Mouse (Mus musculus) CH12.LX (cell line): Measurements from ENCODE around the gene March4. TPM values are rescaled to one million over a fixed set of nuclear protein-coding genes. Genes with fewer than 3 reads are reported as not detected.

Source experiments
- DNase-seq: peaks from one replicate; pipeline ENCODE4 v3.0.0-alpha.2; 2013; ENCODE audit errors: extremely low read depth
- H3K27ac ChIP-seq: 2 replicates; pipeline ENCODE4 v1.5.1; 2012; ENCODE audit warnings: low read depth, mild to moderate bottlenecking, control low read depth, moderate library complexity; ENCODE audit not compliant: insufficient read depth
- H3K27me3 ChIP-seq: replicated peaks from 2 replicates; pipeline ENCODE3; 2012; ENCODE audit warnings: inconsistent platforms
- H3K36me3 ChIP-seq, 2 experiments: replicated peaks in 1 of 2; 2 replicates each; pipeline versions ENCODE3 to v1.6.1; 2012; ENCODE audit warnings: inconsistent platforms in 1 of 2, low read length in 1 of 2, mild to moderate bottlenecking in 1 of 2, mixed read lengths in 1 of 2, moderate library complexity in 1 of 2; ENCODE audit not compliant: control insufficient read depth in 1 of 2, insufficient read depth in 1 of 2
- H3K4me1 ChIP-seq, 2 experiments: 2 replicates each; pipeline ENCODE4 v1.6.1; 2012; ENCODE audit warnings: inconsistent platforms in 1 of 2, moderate library complexity in 1 of 2; ENCODE audit not compliant: insufficient read depth in 2 of 2, control insufficient read depth in 1 of 2
- H3K4me2 ChIP-seq: 2 replicates; pipeline ENCODE4 v1.6.1; 2012; ENCODE audit warnings: low read depth, mild to moderate bottlenecking, control low read depth; ENCODE audit not compliant: poor library complexity, insufficient read depth, severe bottlenecking
- H3K4me3 ChIP-seq, 3 experiments: fragments of 150-350 bp in 1 of 3; sonication (generic) in 1 of 3; replicated peaks in 1 of 3; 2 replicates each; pipeline versions ENCODE3 to v1.5.1; 2011 to 2012; ENCODE audit warnings: low read depth in 2 of 3, low read length in 2 of 3, mild to moderate bottlenecking in 2 of 3, moderate library complexity in 2 of 3, control low read depth in 1 of 3, improper control_type of control experiment in 1 of 3, inconsistent platforms in 1 of 3, mixed read lengths in 1 of 3; ENCODE audit not compliant: poor library complexity in 1 of 3
- H3K79me2 ChIP-seq: replicated peaks from 2 replicates; pipeline ENCODE4 v1.6.1; 2012; ENCODE audit warnings: mild to moderate bottlenecking, moderate library complexity; ENCODE audit not compliant: control insufficient read depth, poor library complexity, insufficient read depth, severe bottlenecking; ENCODE audit errors: extremely low read depth
- H3K9ac ChIP-seq: 2 replicates; pipeline ENCODE4 v1.6.1; 2012; ENCODE audit warnings: low read depth, mild to moderate bottlenecking, control low read depth, moderate library complexity; ENCODE audit not compliant: insufficient read depth
- H3K9me3 ChIP-seq: replicated peaks from 2 replicates; pipeline ENCODE3; 2012; ENCODE audit warnings: low read length, inconsistent platforms, mixed read lengths
- CTCF ChIP-seq, 2 experiments: IDR thresholded peaks in 1 of 2; conservative IDR thresholded peaks in 1 of 2; 2 replicates each; pipeline ENCODE4 v1.5.1; 2011 to 2012; ENCODE audit warnings: low read depth in 2 of 2, low read length in 2 of 2, improper control_type of control experiment in 1 of 2, inconsistent platforms in 1 of 2, mild to moderate bottlenecking in 1 of 2, moderate library complexity in 1 of 2
- GABPA ChIP-seq: IDR thresholded peaks from 2 replicates; pipeline ENCODE4 v1.6.1; 2012; ENCODE audit warnings: low read depth, low read length, improper control_type of control experiment, inconsistent platforms; ENCODE audit not compliant: insufficient replicate concordance
- JUN ChIP-seq: IDR thresholded peaks from 2 replicates; pipeline ENCODE4 v1.6.1; 2011; ENCODE audit warnings: low read depth, mild to moderate bottlenecking, low read length, improper control_type of control experiment, moderate library complexity; ENCODE audit not compliant: insufficient read depth
- JUND ChIP-seq: conservative IDR thresholded peaks from 2 replicates; pipeline ENCODE4 v1.6.1; 2011; ENCODE audit warnings: low read depth, low read length, improper control_type of control experiment
- MAX ChIP-seq: IDR thresholded peaks from 2 replicates; pipeline ENCODE4 v1.6.1; 2011; ENCODE audit warnings: low read length, improper control_type of control experiment
- MXI1 ChIP-seq: IDR thresholded peaks from 2 replicates; pipeline ENCODE4 v1.6.1; 2011; ENCODE audit warnings: mild to moderate bottlenecking, low read depth, low read length, improper control_type of control experiment
- MYC ChIP-seq: IDR thresholded peaks from 2 replicates; pipeline ENCODE4 v1.6.1; 2011; ENCODE audit warnings: low read depth, mild to moderate bottlenecking, improper control_type of control experiment, low read length
- POLR2A ChIP-seq: IDR thresholded peaks from 2 replicates; pipeline ENCODE4 v1.6.1; 2011; ENCODE audit warnings: low read depth, mild to moderate bottlenecking, improper control_type of control experiment, low read length
- POLR2AphosphoS2 ChIP-seq: IDR thresholded peaks from 2 replicates; pipeline ENCODE4 v1.6.1; 2011; ENCODE audit warnings: low read depth, low read length, improper control_type of control experiment
- RAD21 ChIP-seq: IDR thresholded peaks from 2 replicates; pipeline ENCODE4 v1.6.1; 2011; ENCODE audit warnings: low read depth, mild to moderate bottlenecking, low read length, improper control_type of control experiment, moderate library complexity
- RCOR1 ChIP-seq: conservative IDR thresholded peaks from 2 replicates; pipeline ENCODE4 v1.6.1; 2012; ENCODE audit warnings: low read depth, mild to moderate bottlenecking, inconsistent platforms, low read length, improper control_type of control experiment
- SIN3A ChIP-seq: IDR thresholded peaks from 2 replicates; pipeline ENCODE4 v1.6.1; 2012; ENCODE audit warnings: low read length, improper control_type of control experiment, inconsistent platforms
- SMC3 ChIP-seq: IDR thresholded peaks from 2 replicates; pipeline ENCODE4 v1.6.1; 2011; ENCODE audit warnings: low read depth, low read length, improper control_type of control experiment
- TBP ChIP-seq: conservative IDR thresholded peaks from 2 replicates; pipeline ENCODE4 v1.6.1; 2011; ENCODE audit warnings: low read depth, low read length, improper control_type of control experiment
- USF1 ChIP-seq: IDR thresholded peaks from 2 replicates; pipeline ENCODE4 v1.6.1; 2014; ENCODE audit warnings: low read depth, mild to moderate bottlenecking, inconsistent platforms, low read length, improper control_type of control experiment
- ZC3H11A ChIP-seq: IDR thresholded peaks from 2 replicates; pipeline ENCODE4 v1.6.1; 2012; ENCODE audit warnings: low read depth, mild to moderate bottlenecking, inconsistent platforms, low read length, improper control_type of control experiment
- ZMIZ1 ChIP-seq: IDR thresholded peaks from 2 replicates; pipeline ENCODE4 v1.6.1; 2012; ENCODE audit warnings: low read depth, mild to moderate bottlenecking, inconsistent platforms, low read length, improper control_type of control experiment
- dilution Hi-C: fragments of 300-500 bp; cut with MboI; formaldehyde crosslinking; loops from 2 replicates; pipeline ENCODE4 v1.14.3; 2020; ENCODE audit warnings: low sequenced_read_pairs; ENCODE audit not compliant: extremely low pct_unique_long_range_greater_than_20kb, extremely low pct_ligation_motif_present
- in situ Hi-C: fragments of 300-500 bp; cut with MboI; formaldehyde crosslinking; loops from 3 replicates; pipeline ENCODE4 v1.14.3; 2019; ENCODE audit warnings: low sequenced_read_pairs, low pct_ligation_motif_present, low pct_unique_long_range_greater_than_20kb, mixed read lengths
- polyA plus RNA-seq: library from polyadenylated mRNA; unstranded; fragments of >175 nt; gene quantifications from 2 replicates; pipeline ENCODE4 v1.2.1, GENCODE M21; 2012; ENCODE audit warnings: low read depth; ENCODE audit not compliant: insufficient read length
- total RNA-seq, 2 experiments: library from RNA; depleted of rRNA; stranded (reverse); fragments of 300-350 nt in 1 of 2; fragments of >200 nt in 1 of 2; gene quantifications; 2 replicates each; pipeline ENCODE4 v1.2.3; 2012 to 2014

The March4 gene
- total and polyA plus RNA-seq, 3 experiments, result 0.04 TPM; not detected in 2

- no peak overlapping the region for H3K4me2 ChIP-seq
- H3K27me3 ChIP-seq, result no peaks in the 10 kb centered on the region
- dilution Hi-C loops, result no loop called here
- no peaks in the 10 kb centered on the region for H3K9me3 ChIP-seq
- H3K4me3 ChIP-seq, result no peak overlapping the region
- H3K27ac ChIP-seq, result no peak overlapping the region
- TF ChIP-seq ZMIZ1, result no peak
- no peak for TF ChIP-seq POLR2A
- TF ChIP-seq JUN, result no peak
- TF ChIP-seq RCOR1, result no peak
- TF ChIP-seq MAX, result no peak
- TF ChIP-seq MYC, result no peak
- H3K9ac ChIP-seq, result no peak overlapping the region
- peaks cover 4 to 22% of the 10 kb centered on the region in 2 experiments; a peak in 2 of 4 replicates for H3K4me1 ChIP-seq
- DNase-seq, result no peak
- no peaks in the 10 kb centered on the region for H3K36me3 ChIP-seq
- in situ Hi-C loops, result loop anchor here (25.0 kb wide), 1 partner anchor 398 kb away; no protein-coding TSS in a partner anchor
- no peaks in the 10 kb centered on the region for H3K79me2 ChIP-seq
Measured at GRCm38 (mm10) chr1:72439146-72439545, 97.6 kb downstream of the March4 start.

DNA sequence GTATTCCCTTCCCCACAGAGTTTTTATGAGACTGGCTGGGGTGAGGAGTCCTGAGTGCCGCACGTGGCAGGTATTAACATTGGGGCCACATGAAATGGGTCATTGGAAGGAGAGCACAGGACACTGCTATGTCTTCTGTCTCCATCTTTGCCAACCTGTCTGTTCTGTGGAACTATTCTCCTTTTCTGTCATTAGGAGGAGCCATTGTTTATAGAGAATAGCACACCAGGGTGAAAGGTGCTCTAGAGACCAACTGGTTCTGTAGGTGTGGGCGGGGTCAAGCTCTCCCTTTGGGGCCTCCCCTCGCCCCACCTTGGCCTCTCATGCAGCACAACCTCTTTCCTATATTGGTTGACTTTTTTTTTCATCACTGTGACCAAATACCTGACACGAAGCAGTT is 99.8 kb downstream of the March4 start:
- in situ Hi-C loops (loop anchor here (25.0 kb wide), 1 partner anchor 400 kb away; no protein-coding TSS in a partner anchor), dilution Hi-C loops (no loop called here)
- Histone ChIP-seq H3K79me2 (no peaks in the 10 kb centered on the region), H3K4me2 (no peak overlapping the region; the same call in 1 of the 2 replicates), H3K4me1 (peaks cover 2 to 22% of the 10 kb centered on the region in 2 experiments; a peak in 2 of 4 replicates), H3K9me3 (no peaks in the 10 kb centered on the region), H3K27me3 (peaks cover 11% of the 10 kb centered on the region), H3K27ac (no peak overlapping the region)
- no peak for TF ChIP-seq ZMIZ1
- TF ChIP-seq SMC3, result peak; percentile 62
- TF ChIP-seq RAD21, result peak; percentile 76
- TF ChIP-seq MXI1, result no peak
- TF ChIP-seq CTCF (conservative IDR thresholded peaks at IDR 0.05 in 1 of 2, IDR thresholded peaks at IDR 0.05 in 1 of 2; ENCODE audit: low read depth in 2 of 2, low read length in 2 of 2), result peak in 1 of 2 experiments; percentile 70; a peak in 2 of 4 replicates
- 0 out of 2 replicates have a peak, but pooled peaks have one; percentile 13 for TF ChIP-seq SIN3A
- TF ChIP-seq, all 38 proteins: peak for 4
- H3K36me3 ChIP-seq, result no peaks in the 10 kb centered on the region
- DNase-seq, result peak; percentile 48
- H3K4me3 ChIP-seq, result no peak overlapping the region
- no peak overlapping the region for H3K9ac ChIP-seq

GRCm38 (mm10) chr1:72434510-72434909 is 102.2 kb downstream of the March4 start:
- no peak overlapping the region for H3K4me3 ChIP-seq
- DNase-seq, result no peak
- TF ChIP-seq JUND (no peak), CTCF (conservative IDR thresholded peaks at IDR 0.05 in 1 of 2, IDR thresholded peaks at IDR 0.05 in 1 of 2; ENCODE audit: low read depth in 2 of 2, low read length in 2 of 2) (no peak), GABPA (no peak), POLR2AphosphoS2 (no peak), USF1 (no peak), TBP (no peak), RAD21 (no peak), ZC3H11A (no peak)
- no peaks in the 10 kb centered on the region for H3K36me3 ChIP-seq
- dilution Hi-C loops, result no loop called here
- no peaks in the 10 kb centered on the region for H3K79me2 ChIP-seq
- no peak overlapping the region for H3K27ac ChIP-seq
- no peak overlapping the region for H3K4me2 ChIP-seq
- H3K9ac ChIP-seq, result no peak overlapping the region
- peaks cover 4 to 27% of the 10 kb centered on the region in 2 experiments for H3K4me1 ChIP-seq
- H3K9me3 ChIP-seq, result no peaks in the 10 kb centered on the region
- in situ Hi-C loops, result loop anchor here (25.0 kb wide), 1 partner anchor 403 kb away; no protein-coding TSS in a partner anchor
- peaks cover 25% of the 10 kb centered on the region for H3K27me3 ChIP-seq
